Mouse (Mus musculus): ENCODE measurements around the gene Tfb2m. TPM values are rescaled to one million over a fixed set of nuclear protein-coding genes. Genes with fewer than 3 reads are reported as not detected.

Tfb2m gene
- polyA plus RNA-seq, 1 experiment = 23.5 TPM

DNA sequence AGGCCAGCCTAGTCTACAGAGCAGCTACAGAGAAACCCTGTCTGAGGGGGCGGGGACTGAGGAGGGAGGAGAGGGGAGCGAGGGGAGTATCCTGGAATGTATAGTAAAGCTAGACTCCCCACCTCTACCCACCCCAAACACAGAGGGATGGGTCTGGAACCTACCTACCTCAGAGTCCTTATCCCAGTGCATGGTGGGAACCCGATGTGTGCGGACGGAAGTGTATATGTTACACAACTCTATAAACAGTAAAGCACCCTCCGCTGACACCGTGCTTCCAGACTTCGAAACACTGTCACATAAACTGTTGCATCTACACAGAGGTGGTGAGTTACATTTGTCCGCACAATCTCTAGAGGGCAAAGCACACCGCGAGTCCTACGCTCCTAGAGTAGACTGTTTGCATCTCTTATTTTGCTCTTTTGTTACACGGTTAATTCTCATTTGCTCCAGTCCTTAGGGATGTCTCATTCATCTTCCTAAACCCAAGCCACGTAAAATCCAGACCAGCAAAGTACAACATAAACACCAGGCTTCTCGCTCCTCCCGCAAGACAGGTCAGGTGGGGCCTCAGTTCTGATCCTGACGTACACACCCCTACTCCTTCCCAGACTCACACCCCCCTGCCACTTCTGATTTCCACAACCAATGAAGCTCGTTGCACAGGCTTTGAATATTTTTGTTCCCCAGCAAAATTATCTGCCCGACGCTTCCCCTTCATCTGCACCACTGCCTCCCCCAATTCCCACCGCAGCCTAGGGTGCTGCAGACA is 28.9 kb downstream of the Tfb2m start:
- DNase-seq = peak; percentile 17 to 30
- Histone ChIP-seq H3K27me3 (ENCODE audit: control insufficient read depth, insufficient read depth, low read length) (no peaks in the 10 kb centered on the region), H3K4me1 (ENCODE audit: control insufficient read depth, insufficient read depth, low read length) (peaks cover 5% of the 10 kb centered on the region; the same call in 1 of the 2 replicates), H3K27ac (ENCODE audit: insufficient read depth, low read length) (peak overlapping the region; percentile 0; the same call in 1 of the 2 replicates), H3K4me3 (replicated peaks; ENCODE audit: insufficient read depth, low read depth, low read length) (peak overlapping the region; percentile 69)
- 1% methylated on average over 21 of the region's 21 CpGs for WGBS
- TF ChIP-seq CTCF (IDR thresholded peaks at IDR 0.05; ENCODE audit: borderline replicate concordance, insufficient read depth, low read depth, low read length) = no peak
- TF ChIP-seq POLR2A (IDR thresholded peaks at IDR 0.05; ENCODE audit: borderline replicate concordance, insufficient read depth, low read length) = no peak

DNA sequence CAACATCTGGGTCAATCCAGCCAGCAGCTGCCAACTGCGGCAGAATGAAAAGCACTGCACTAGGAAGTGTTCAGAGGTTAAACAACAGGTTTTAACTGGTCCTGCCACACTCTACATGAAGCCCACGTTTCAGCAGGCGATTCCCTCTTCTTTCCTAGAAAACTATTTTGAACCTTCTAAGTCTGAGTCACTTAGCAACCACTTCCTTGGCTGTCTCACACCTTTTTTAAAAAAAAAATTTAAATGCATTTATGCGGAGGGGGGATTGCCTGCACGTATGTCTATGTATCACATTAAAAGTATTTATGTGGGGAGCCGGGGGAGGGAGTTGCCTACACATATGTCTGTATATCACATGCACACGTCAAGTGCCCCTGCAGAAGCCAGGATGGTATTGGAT is 34.2 kb downstream of the Tfb2m start:
- no peak for TF ChIP-seq CTCF (IDR thresholded peaks at IDR 0.05; ENCODE audit: borderline replicate concordance, insufficient read depth, low read depth, low read length)
- TF ChIP-seq POLR2A (IDR thresholded peaks at IDR 0.05; ENCODE audit: borderline replicate concordance, insufficient read depth, low read length) = no peak
- Histone ChIP-seq H3K4me1 (ENCODE audit: control insufficient read depth, insufficient read depth, low read length) (peaks cover 5% of the 10 kb centered on the region; the same call in 1 of the 2 replicates), H3K4me3 (replicated peaks; ENCODE audit: insufficient read depth, low read depth, low read length) (no peak overlapping the region), H3K27ac (ENCODE audit: insufficient read depth, low read length) (no peak overlapping the region), H3K27me3 (ENCODE audit: control insufficient read depth, insufficient read depth, low read length) (no peaks in the 10 kb centered on the region)
- 81% methylated on average over 7 of the region's 7 CpGs for WGBS
- DNase-seq = no peak

DNA sequence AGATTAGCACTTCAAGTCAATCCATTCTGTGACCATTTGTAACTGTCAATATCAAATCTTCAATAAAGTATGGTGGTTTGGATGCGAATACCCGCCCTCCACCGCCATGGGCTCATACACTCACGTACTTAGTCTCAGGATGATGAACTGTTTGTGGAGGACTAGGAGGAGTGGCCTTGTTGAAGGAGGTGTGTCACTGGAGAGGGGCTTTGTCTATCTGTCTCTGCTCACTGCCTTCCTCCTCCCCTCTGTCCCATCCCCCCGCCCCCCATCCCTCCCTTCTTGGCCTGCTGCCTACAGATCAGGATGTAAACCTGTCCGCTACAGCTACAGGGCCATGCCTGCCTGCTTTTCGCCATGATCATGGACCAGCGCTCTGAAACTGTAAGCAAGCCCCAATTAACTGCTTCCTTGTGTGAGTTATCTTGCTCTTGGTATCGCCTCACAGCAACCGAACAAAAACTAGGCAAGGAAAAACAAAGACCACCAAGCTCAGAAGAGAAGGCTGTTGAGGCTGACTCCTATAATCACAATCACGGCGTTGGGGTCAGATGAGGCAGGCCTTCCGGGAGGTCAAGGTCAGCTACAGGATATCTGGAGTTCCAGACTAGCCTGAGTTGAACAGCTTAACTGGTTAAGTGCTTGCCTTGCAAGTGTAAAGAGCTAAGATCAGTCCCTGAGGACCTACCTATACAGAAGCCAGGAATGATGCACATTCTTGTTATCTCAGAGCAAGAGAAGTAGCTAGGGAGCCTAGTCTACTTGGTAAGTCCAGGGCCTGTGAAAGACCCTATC is 35.3 kb downstream of the Tfb2m start:
- TF ChIP-seq POLR2A (IDR thresholded peaks at IDR 0.05; ENCODE audit: borderline replicate concordance, insufficient read depth, low read length) = no peak
- TF ChIP-seq CTCF (IDR thresholded peaks at IDR 0.05; ENCODE audit: borderline replicate concordance, insufficient read depth, low read depth, low read length) = no peak
- 90% methylated on average over 13 of the region's 13 CpGs for WGBS
- DNase-seq = no peak
- Histone ChIP-seq H3K27me3 (ENCODE audit: control insufficient read depth, insufficient read depth, low read length) (no peaks in the 10 kb centered on the region), H3K4me3 (replicated peaks; ENCODE audit: insufficient read depth, low read depth, low read length) (no peak overlapping the region), H3K27ac (ENCODE audit: insufficient read depth, low read length) (no peak overlapping the region), H3K4me1 (ENCODE audit: control insufficient read depth, insufficient read depth, low read length) (peaks cover 5% of the 10 kb centered on the region; the same call in 1 of the 2 replicates)

DNA sequence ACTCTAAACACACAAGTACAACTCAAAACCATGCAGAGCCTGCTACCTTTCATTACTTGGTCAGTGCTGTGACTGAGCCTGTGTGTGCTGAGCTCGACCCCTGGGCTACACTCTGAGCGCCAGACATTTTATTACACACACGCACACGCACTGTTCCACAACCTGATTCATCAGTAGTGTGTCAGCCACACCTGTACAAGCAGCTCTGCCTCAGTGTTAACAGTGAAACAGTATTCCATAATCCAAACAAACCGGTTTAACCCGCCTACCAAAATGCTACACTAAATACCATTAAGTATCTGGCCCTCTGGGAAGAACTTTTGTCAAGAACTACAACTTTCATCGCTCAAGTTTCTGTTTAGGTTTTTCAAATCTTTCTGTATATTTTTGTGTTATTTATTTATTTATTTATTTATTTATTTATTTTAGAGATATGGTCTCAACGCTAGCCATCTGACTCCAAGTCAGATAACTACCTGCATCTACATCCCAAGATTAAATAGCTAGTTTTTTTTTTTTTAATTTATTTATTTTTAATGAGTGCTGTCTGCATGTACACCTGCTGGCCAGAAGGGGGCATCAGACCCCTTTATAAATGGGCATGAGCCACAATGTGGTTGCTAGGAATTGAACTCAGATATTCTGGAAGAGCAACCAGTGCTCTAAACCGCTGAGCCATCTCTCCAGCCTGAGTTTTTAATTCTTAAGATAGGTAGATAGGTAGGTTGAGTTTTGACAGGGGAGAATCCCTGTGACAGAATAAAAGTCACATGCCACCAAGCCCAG is 39.3 kb downstream of the Tfb2m start:
- no peak overlapping the region for H3K27ac ChIP-seq (ENCODE audit: insufficient read depth, low read length)
- H3K4me1 ChIP-seq (ENCODE audit: control insufficient read depth, insufficient read depth, low read length) = no peaks in the 10 kb centered on the region
- H3K4me3 ChIP-seq (replicated peaks; ENCODE audit: insufficient read depth, low read depth, low read length) = no peak overlapping the region
- no peaks in the 10 kb centered on the region for H3K27me3 ChIP-seq (ENCODE audit: control insufficient read depth, insufficient read depth, low read length)
- 64% methylated on average over 9 of the region's 9 CpGs for WGBS
- TF ChIP-seq CTCF (IDR thresholded peaks at IDR 0.05; ENCODE audit: borderline replicate concordance, insufficient read depth, low read depth, low read length) = peak; percentile 64; the same call in 1 of the 2 replicates
- TF ChIP-seq POLR2A (IDR thresholded peaks at IDR 0.05; ENCODE audit: borderline replicate concordance, insufficient read depth, low read length) = no peak
- DNase-seq = peak; percentile 45 to 46

DNA sequence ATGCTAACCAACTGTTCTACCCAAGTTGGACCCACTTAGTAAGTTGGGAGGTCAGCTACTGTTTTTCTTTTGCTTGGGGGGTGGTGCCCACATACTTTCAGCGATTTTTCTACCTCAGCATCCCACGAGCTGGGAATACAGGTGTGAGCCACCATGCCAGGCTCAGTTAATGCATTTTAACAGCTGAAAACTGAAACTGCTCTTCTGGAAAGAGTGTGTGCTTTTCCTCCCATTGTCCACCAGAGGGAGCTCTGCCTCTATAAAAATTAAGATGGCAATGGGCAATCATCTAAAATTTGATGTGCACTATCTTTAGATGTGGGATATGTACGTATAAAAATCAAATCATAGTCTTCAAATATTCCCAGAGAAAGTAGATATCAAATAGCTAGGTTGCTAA is 43.5 kb downstream of the Tfb2m start:
- TF ChIP-seq POLR2A (IDR thresholded peaks at IDR 0.05; ENCODE audit: borderline replicate concordance, insufficient read depth, low read length) = no peak
- TF ChIP-seq CTCF (IDR thresholded peaks at IDR 0.05; ENCODE audit: borderline replicate concordance, insufficient read depth, low read depth, low read length) = peak; percentile 29; the same call in 1 of the 2 replicates
- Histone ChIP-seq H3K4me3 (replicated peaks; ENCODE audit: insufficient read depth, low read depth, low read length) (no peak overlapping the region), H3K27ac (ENCODE audit: insufficient read depth, low read length) (no peak overlapping the region), H3K27me3 (ENCODE audit: control insufficient read depth, insufficient read depth, low read length) (no peaks in the 10 kb centered on the region), H3K4me1 (ENCODE audit: control insufficient read depth, insufficient read depth, low read length) (no peaks in the 10 kb centered on the region)
- WGBS = 7% methylated on average over 3 of the region's 3 CpGs
- DNase-seq = no peak

DNA sequence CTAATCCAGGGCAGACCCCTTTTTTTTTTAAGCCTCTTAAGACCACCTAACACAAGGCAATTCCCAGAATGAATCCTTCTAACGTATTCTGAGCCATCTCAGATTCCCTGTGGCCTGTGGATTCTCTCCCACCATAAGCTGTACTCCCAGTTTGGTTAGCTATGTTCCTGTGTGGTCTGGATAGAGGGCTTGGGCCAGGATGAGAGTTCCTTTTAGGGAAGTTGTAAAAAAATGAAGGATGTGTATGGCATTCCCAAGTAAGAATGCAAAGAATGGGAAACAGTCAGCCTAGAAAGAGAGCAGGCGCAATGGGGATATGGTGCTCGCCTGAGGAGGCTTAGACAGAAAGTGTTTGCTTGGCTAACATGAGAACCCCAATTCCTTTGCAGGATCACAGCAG is 46.8 kb downstream of the Tfb2m start:
- Histone ChIP-seq H3K4me1 (ENCODE audit: control insufficient read depth, insufficient read depth, low read length) (no peaks in the 10 kb centered on the region), H3K27ac (ENCODE audit: insufficient read depth, low read length) (no peak overlapping the region), H3K27me3 (ENCODE audit: control insufficient read depth, insufficient read depth, low read length) (no peaks in the 10 kb centered on the region), H3K4me3 (replicated peaks; ENCODE audit: insufficient read depth, low read depth, low read length) (no peak overlapping the region)
- TF ChIP-seq POLR2A (IDR thresholded peaks at IDR 0.05; ENCODE audit: borderline replicate concordance, insufficient read depth, low read length) (no peak), CTCF (IDR thresholded peaks at IDR 0.05; ENCODE audit: borderline replicate concordance, insufficient read depth, low read depth, low read length) (no peak)
- no peak for DNase-seq
- 95% methylated on average over 3 of the region's 3 CpGs for WGBS

DNA sequence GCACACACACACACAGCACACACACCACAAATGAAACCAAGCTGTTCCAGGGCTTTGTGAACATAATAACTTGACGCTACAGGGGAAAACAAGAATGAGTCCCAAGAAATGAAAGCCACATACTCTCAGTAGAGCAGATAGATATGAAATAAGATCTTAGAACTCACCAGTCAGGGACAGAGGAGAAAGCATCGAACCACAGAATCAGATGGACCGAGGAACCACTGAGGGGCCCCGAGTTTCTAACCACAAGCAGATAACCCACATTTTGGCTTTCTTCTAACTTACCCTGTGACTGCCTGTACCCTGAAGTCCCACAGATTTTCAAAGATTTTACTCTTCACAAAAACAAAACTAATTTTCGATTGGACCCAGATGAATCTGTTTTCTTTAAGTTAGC is 53.2 kb downstream of the Tfb2m start:
- H3K27me3 ChIP-seq (ENCODE audit: control insufficient read depth, insufficient read depth, low read length) = no peaks in the 10 kb centered on the region
- H3K4me1 ChIP-seq (ENCODE audit: control insufficient read depth, insufficient read depth, low read length) = no peaks in the 10 kb centered on the region
- no peak overlapping the region for H3K27ac ChIP-seq (ENCODE audit: insufficient read depth, low read length)
- WGBS = 96% methylated on average over 5 of the region's 5 CpGs
- no peak for TF ChIP-seq CTCF (IDR thresholded peaks at IDR 0.05; ENCODE audit: borderline replicate concordance, insufficient read depth, low read depth, low read length)
- TF ChIP-seq POLR2A (IDR thresholded peaks at IDR 0.05; ENCODE audit: borderline replicate concordance, insufficient read depth, low read length) = no peak
- no peak overlapping the region for H3K4me3 ChIP-seq (replicated peaks; ENCODE audit: insufficient read depth, low read depth, low read length)
- DNase-seq = no peak
